Mouse (Mus musculus) mesoderm, embryonic 11.5 days (tissue): ENCODE measurements around the gene C130026I21Rik.
"Not testable (repeated sequence)": the region's sequence is repeated elsewhere in the genome, so short reads cannot be mapped to it uniquely, and the experiment has no call there.

Source experiments
- DNase-seq: peaks from one replicate; pipeline ENCODE4 v3.0.0-alpha.2; 2012; ENCODE audit warnings: low read depth, low spot score

The C130026I21Rik gene

GRCm38 (mm10) chr1:85034394-85034793, 236.0 kb downstream of the C130026I21Rik start:
- not testable (repeated sequence) for DNase-seq

- DNase-seq: not testable (repeated sequence)
Measured at GRCm38 (mm10) chr1:85033616-85034015, 236.8 kb downstream of the C130026I21Rik start.

DNA sequence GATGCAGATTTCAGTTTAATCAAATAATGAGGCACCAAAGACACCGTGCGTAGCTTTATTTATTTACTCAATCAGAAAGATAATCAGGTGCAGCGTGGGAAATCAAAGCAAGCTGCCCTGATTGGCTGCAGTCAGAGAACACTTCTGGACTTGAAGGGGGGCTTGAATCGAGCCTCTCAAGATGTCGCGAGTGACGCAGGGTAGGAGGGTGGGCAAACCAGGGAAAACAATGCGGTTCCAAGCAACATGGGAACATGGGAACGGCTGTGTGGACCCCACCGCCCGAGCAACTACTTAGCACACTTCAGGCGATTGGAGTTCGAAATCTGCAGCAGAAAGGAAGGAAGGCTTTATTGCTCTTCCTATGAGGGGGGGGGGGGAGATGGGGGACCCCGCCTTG, 240.2 kb downstream of the C130026I21Rik start:
- DNase-seq: not testable (repeated sequence)

GRCm38 (mm10) chr1:85011933-85012332, 258.4 kb downstream of the C130026I21Rik start:
- not testable (repeated sequence) for DNase-seq

DNA sequence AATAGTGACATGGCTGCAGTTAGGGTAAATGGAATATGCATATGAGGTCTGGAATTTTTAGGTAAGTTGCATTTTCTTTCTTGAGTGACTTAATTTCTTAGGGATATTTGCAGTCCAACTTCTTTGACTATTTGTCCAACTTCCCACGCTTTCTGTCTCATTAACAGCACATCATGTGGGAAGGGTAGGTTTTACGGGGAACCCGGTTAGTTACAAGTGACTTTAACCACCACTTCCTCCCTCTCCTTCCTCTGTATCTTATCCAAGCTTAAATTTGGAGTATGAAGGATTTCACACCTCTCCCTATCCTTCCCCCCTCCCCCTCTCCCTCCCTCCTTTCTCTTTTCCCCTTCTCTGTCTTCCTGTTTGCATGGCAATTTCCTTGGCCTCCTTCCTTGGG, 259.4 kb downstream of the C130026I21Rik start:
- not testable (repeated sequence) for DNase-seq

DNA sequence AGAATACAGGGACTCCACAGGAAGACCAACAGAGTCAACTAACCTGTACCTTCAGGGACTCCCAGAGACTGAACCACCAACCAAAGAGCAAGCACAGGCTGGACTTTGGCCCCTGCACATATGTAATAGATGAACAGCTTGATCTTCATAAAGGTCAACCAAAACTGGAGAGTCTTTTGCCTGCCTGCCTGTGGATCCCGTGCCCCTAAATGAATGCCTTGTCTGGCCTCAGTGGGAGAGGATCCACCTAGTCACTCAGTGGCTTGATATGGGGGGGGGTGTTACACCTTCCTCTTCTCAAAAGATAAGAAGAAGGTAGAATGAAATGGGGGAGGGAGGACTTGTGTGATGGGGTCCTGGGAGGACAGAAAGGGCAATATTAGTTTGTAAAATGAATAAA, 262.6 kb downstream of the C130026I21Rik start:
- DNase-seq: not testable (repeated sequence)

DNA sequence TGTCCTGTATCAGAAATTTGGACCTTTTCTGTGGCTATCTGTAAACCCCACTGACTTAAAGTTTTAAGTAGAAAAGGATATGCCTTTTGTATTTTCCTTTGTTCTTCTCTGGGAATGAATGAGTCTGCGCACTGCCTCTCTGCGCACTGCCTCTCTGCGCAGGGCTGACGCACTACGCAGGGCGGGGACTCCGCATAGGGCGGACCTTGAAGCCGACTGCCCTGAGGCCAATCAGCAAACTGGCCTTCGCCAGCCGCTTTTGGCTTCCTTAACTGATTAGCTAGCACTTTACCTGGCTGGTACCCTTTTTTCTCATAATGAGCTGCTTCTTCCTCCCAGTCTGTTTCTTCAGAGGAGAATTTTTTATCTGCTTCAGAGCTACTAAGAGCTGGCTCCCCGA, 271.1 kb downstream of the C130026I21Rik start:
- DNase-seq: not testable (repeated sequence)

GRCm38 (mm10) chr1:84996305-84996704, 274.1 kb downstream of the C130026I21Rik start:
- not testable (repeated sequence) for DNase-seq

DNA sequence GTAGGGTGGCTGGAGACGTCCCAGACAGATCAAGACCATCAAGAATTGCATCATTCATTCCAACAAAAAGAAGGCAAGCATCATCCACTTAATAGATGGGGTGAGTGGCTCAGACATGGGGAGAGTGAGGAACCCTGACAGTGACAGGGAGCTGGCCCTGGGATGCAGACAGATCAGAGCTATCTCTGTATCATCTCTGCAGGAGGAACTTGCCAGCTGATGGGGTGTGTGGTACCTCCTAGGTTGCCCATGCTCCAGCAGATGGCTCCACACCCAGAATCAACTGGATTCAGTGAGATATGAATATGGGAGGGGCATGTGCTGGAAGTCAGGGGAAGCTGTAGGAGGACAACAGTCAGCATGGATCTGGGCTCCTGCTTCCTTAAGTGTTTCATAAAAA, 275.9 kb downstream of the C130026I21Rik start:
- DNase-seq: not testable (repeated sequence)

DNA sequence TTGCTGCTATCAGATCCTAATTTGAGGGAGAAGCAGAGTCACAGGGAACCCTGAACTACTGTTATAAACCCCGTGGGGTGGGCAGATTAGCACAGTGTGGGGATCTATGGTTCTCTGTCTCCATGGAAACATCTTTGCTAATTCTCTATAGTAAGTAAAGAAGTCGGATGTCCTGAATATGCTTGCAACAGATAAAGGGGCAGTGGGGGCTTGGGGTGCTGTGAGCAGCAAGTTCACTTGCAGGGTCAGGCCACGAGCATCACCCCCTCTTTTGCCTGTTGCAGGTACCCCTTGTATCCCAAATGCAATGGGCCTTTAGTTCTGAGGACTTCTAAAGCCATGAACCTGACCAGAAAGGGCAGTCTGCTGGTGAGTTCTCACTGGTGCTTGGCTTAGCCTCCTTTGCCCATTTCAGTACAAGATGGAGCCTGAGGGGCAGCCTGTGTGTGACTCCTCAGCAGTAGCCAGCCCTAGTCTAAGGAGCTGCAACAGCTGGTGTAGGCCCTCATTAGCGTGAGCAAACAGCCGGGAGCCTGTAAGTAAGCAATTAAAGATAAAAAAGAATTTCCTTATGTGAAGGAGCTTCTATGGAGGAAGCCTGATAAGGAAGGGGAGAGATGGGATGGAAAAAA, 276.6 kb downstream of the C130026I21Rik start:
- not testable (repeated sequence) for DNase-seq

DNA sequence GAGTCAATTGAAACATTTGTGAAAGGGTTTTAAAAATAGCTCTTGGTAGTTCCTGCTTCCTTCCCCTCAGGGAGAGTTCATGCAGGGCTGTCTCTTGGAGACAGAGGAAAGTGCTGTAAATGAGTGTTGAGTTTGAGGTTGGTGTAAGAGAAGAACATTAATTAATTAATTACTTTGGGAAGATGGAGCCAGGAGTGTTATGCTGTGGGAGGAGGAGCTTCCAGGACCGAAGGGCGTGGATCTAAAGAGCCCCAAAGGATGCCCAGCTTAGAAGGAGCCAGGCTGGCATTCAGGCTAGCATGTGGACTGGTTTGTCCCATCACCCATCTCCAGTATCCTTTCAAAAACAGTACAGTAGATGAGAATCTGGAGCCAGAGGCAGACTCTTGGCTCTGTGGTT, 277.1 kb downstream of the C130026I21Rik start:
- DNase-seq: not testable (repeated sequence)

GRCm38 (mm10) chr1:84992827-84993226, 277.5 kb downstream of the C130026I21Rik start:
- not testable (repeated sequence) for DNase-seq

- not testable (repeated sequence) for DNase-seq
Measured at GRCm38 (mm10) chr1:84989044-84989443, 281.3 kb downstream of the C130026I21Rik start.

DNA sequence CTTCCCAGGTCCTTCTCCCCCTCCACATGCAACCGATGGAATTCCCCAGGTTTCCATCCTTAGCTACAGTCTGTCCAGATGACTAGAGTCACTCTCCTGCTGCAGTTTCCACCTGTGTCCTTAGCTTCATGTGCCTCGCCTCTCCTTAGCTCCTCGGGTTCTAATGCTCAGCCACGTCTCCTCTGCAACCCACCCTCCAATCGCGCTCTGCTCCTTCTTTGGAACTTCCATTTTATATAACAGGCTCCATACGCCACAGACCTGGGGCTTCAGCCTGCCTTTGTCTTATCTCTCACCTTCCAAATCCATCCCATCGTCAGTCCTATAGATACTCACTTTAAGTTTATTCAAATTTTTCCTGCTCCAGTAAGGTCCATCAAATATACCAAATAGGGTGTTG, 282.6 kb downstream of the C130026I21Rik start:
- not testable (repeated sequence) for DNase-seq

DNA sequence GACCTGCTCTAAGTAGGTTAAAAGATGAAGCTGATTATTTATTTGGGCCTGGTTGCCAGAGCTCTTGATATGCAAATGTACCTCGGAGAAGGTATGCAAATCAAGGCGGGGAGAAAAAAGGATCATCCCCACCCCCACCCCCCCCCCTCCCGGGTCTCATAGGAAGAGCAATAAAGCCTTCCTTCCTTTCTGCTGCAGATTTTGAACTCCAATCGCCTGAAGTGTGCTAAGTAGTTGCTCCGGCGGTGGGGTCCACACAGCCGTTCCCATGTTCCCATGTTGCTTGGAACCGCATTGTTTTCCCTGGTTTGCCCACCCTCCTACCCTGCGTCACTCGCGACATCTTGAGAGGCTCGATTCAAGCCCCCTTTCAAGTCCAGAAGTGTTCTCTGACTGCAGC, 308.6 kb downstream of the C130026I21Rik start:
- DNase-seq: not testable (repeated sequence)

DNA sequence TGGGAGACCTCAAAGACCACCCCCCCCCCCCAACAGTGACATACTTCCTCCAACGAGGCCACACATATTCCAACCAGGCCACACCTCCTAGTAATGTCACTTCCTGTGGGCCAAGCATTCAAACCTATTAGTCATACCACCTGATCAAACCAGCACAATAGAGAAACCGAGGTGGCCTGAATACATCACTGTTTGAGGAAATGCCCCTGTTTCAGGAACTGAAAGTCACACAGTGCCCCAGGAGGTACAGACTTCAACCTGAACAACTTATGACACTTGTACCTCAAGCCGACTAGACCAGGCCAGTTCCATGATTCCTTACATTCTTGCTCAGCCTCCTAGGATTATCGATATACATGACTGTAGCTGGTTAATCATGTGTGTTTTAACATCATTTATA, 312.7 kb downstream of the C130026I21Rik start:
- not testable (repeated sequence) for DNase-seq

GRCm38 (mm10) chr1:84956771-84957170, 313.6 kb downstream of the C130026I21Rik start:
- DNase-seq: not testable (repeated sequence)

GRCm38 (mm10) chr1:84952456-84953181, 317.7 kb downstream of the C130026I21Rik start:
- no peak for DNase-seq

GRCm38 (mm10) chr1:84951566-84951965, 318.8 kb downstream of the C130026I21Rik start:
- DNase-seq: no peak

DNA sequence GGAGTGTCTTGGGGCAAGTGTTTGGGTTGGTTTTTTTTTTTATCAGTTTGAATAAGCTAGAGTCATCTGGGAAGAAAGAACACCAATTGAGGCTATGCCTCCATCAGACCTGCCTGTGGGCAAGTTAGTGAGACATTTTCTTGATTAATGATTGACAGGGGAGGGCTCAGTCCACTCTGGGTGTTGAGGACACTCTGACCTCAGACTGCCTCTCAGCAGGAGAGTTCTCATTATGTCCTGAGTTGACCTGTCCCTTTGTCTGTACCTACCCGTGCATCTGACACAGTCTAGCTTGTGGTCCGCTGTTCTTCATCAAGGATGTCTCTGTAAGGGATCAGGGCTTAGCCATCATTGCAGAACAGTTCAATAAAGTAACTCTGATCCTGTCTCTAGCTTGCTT, 323.0 kb downstream of the C130026I21Rik start:
- no peak for DNase-seq

GRCm38 (mm10) chr1:84945950-84946349, 324.4 kb downstream of the C130026I21Rik start:
- DNase-seq: no peak

- DNase-seq: no peak
Measured at GRCm38 (mm10) chr1:84943549-84943948, 326.8 kb downstream of the C130026I21Rik start.
